22 mouse cellular contexts compared by ENCODE assay signal in the genomic region with DNA sequence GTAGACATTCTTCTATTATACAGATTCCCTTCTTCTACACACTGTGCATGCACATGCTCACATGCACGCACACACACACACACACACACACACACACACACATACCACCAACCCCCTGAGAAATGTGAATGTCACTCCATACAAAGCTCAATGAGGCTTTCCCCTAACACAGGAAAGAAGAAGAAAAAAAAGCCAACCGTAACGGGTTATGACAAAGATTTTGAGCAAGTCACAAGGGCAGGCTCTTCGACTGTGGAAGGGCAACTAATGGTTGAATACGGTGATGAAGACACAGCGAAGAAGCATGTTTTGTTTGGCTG. TPM values are rescaled to one million over a fixed set of nuclear protein-coding genes. Genes with fewer than 3 reads are reported as not detected.
DNase-seq lines count a peak whose midpoint lies in the region; ATAC-seq and TF ChIP-seq lines count a peak whose summit lies in the region.
"Had no signal": no experiment of that assay in that cellular context is flagged by ENCODE, and none has a peak within 500 bp of the region (broad histone marks: within the 10 kb centered on the region; RNA-seq: fewer than 3 reads in every experiment).

No protein-coding gene starts in this region.

- no peak for DNase-seq in forebrain, embryonic 11.5 days (ENCODE audit: low spot score)
- no peak for DNase-seq in hindbrain, postnatal 0 days (ENCODE audit: low spot score)
- peak; percentile 32 for DNase-seq in midbrain, embryonic 14.5 days
- DNase-seq in midbrain, embryonic 10.5 days (ENCODE audit: low spot score), result no peak
- no peak for DNase-seq in cerebellum, adult 11 months
- DNase-seq: adrenal gland, postnatal 10 days; B cell, adult 2 months; cerebellum, adult 11-12 months; cerebellum, adult 9-10 months; cerebellum, postnatal 25 days; gastrocnemius, postnatal 36 days; heart, adult 18-20 months; heart, postnatal 14 days; kidney, adult 2 months had no signal

- no peaks in the 10 kb centered on the region for H3K36me3 ChIP-seq in forebrain, embryonic 12.5 days (replicated peaks)
- H3K36me3 ChIP-seq in forebrain, embryonic 11.5 days (ENCODE audit: control insufficient read depth, insufficient read depth, low read length), result no peaks in the 10 kb centered on the region
- H3K36me3 ChIP-seq in hindbrain, embryonic 15.5 days, result no peaks in the 10 kb centered on the region
- no peaks in the 10 kb centered on the region for H3K36me3 ChIP-seq in hindbrain, postnatal 0 days (ENCODE audit: insufficient read depth, low read length)
- no peaks in the 10 kb centered on the region for H3K36me3 ChIP-seq in midbrain, embryonic 14.5 days (ENCODE audit: control insufficient read depth, insufficient read depth, low read length)
- H3K36me3 ChIP-seq in midbrain, embryonic 10.5 days, result no peaks in the 10 kb centered on the region
- H3K36me3 ChIP-seq: embryonic facial prominence, embryonic 12.5 days; G1E; heart, embryonic 15.5 days had no signal

- H3K27me3 ChIP-seq in forebrain, embryonic 12.5 days, result peaks cover 6% of the 10 kb centered on the region; the same call in 1 of the 2 replicates
- H3K27me3 ChIP-seq in forebrain, embryonic 11.5 days (ENCODE audit: control insufficient read depth, insufficient read depth, low read length), result no peaks in the 10 kb centered on the region
- no peaks in the 10 kb centered on the region for H3K27me3 ChIP-seq in hindbrain, embryonic 15.5 days
- H3K27me3 ChIP-seq in hindbrain, postnatal 0 days (ENCODE audit: insufficient read depth, low read length), result no peaks in the 10 kb centered on the region
- no peaks in the 10 kb centered on the region for H3K27me3 ChIP-seq in midbrain, embryonic 14.5 days (ENCODE audit: control insufficient read depth, insufficient read depth, low read length)
- H3K27me3 ChIP-seq in midbrain, embryonic 10.5 days (ENCODE audit: low read depth, poor library complexity, severe bottlenecking), result no peaks in the 10 kb centered on the region
- H3K27me3 ChIP-seq: embryonic facial prominence, embryonic 12.5 days; heart, embryonic 15.5 days had no signal

- H3K4me2 ChIP-seq in forebrain, embryonic 12.5 days, result no peak overlapping the region
- no peak overlapping the region for H3K4me2 ChIP-seq in forebrain, embryonic 11.5 days (ENCODE audit: low read depth, low read length, severe bottlenecking)
- no peak overlapping the region for H3K4me2 ChIP-seq in hindbrain, embryonic 15.5 days
- H3K4me2 ChIP-seq in hindbrain, postnatal 0 days (ENCODE audit: low read depth, low read length), result no peak overlapping the region
- H3K4me2 ChIP-seq in midbrain, embryonic 14.5 days (ENCODE audit: low read length), result no peak overlapping the region
- H3K4me2 ChIP-seq: embryonic facial prominence, embryonic 12.5 days; heart, embryonic 11.5 days; heart, embryonic 15.5 days had no signal

- peak; percentile 57; the same call in 1 of the 2 replicates for ATAC-seq in forebrain, embryonic 12.5 days (ENCODE audit: low FRiP score)
- no peak for ATAC-seq in forebrain, embryonic 11.5 days (replicated peaks; ENCODE audit: low FRiP score)
- ATAC-seq in hindbrain, embryonic 15.5 days (ENCODE audit: low FRiP score, low read depth), result peak; percentile 38; the same call in 1 of the 2 replicates
- ATAC-seq in hindbrain, postnatal 0 days, result no peak
- no peak for ATAC-seq in midbrain, embryonic 14.5 days (ENCODE audit: low FRiP score, low TSS enrichment)
- ATAC-seq: CD4-positive, CD25-positive, alpha-beta regulatory T cell, adult 4 months; intestine, embryonic 16.5 days had no signal

- peaks cover 35% of the 10 kb centered on the region for H3K4me1 ChIP-seq in forebrain, embryonic 12.5 days
- H3K4me1 ChIP-seq in forebrain, embryonic 11.5 days (replicated peaks; ENCODE audit: control insufficient read depth, insufficient read depth, low read length), result peaks cover 7% of the 10 kb centered on the region; the same call in 1 of the 2 replicates
- no peaks in the 10 kb centered on the region for H3K4me1 ChIP-seq in hindbrain, embryonic 15.5 days (replicated peaks)
- H3K4me1 ChIP-seq in hindbrain, postnatal 0 days (ENCODE audit: insufficient read depth, low read length), result no peaks in the 10 kb centered on the region
- 0 out of 2 replicates have a peak, but pooled peaks cover 3% of the 10 kb centered on the region for H3K4me1 ChIP-seq in midbrain, embryonic 14.5 days (ENCODE audit: control insufficient read depth, insufficient read depth, low read length)
- H3K4me1 ChIP-seq in midbrain, embryonic 10.5 days, result peaks cover 24% of the 10 kb centered on the region; the same call in 1 of the 2 replicates
- H3K4me1 ChIP-seq: heart, embryonic 15.5 days had no signal

- no peaks in the 10 kb centered on the region for H3K9me3 ChIP-seq in forebrain, embryonic 12.5 days
- H3K9me3 ChIP-seq in forebrain, embryonic 11.5 days (ENCODE audit: control insufficient read depth, low read length), result no peaks in the 10 kb centered on the region
- no peaks in the 10 kb centered on the region for H3K9me3 ChIP-seq in hindbrain, embryonic 15.5 days
- H3K9me3 ChIP-seq in hindbrain, postnatal 0 days (ENCODE audit: low read length), result no peaks in the 10 kb centered on the region
- no peaks in the 10 kb centered on the region for H3K9me3 ChIP-seq in midbrain, embryonic 14.5 days (ENCODE audit: control insufficient read depth, low read length)
- H3K9me3 ChIP-seq in midbrain, embryonic 10.5 days (replicated peaks), result no peaks in the 10 kb centered on the region
- H3K9me3 ChIP-seq: embryonic facial prominence, embryonic 12.5 days; G1E; heart, embryonic 15.5 days had no signal

- no peak overlapping the region for H3K4me3 ChIP-seq in forebrain, embryonic 12.5 days (replicated peaks)
- no peak overlapping the region for H3K4me3 ChIP-seq in forebrain, embryonic 11.5 days (ENCODE audit: low read depth, low read length)
- H3K4me3 ChIP-seq in hindbrain, embryonic 15.5 days, result no peak overlapping the region
- no peak overlapping the region for H3K4me3 ChIP-seq in hindbrain, postnatal 0 days (ENCODE audit: low read length)
- no peak overlapping the region for H3K4me3 ChIP-seq in midbrain, embryonic 14.5 days (replicated peaks; ENCODE audit: low read depth, low read length)
- H3K4me3 ChIP-seq in midbrain, embryonic 10.5 days, result no peak overlapping the region
- H3K4me3 ChIP-seq: embryonic facial prominence, embryonic 12.5 days; heart, embryonic 15.5 days had no signal

- H3K9ac ChIP-seq in forebrain, embryonic 12.5 days, result no peak overlapping the region
- H3K9ac ChIP-seq in forebrain, embryonic 11.5 days (ENCODE audit: low read length), result no peak overlapping the region
- H3K9ac ChIP-seq in hindbrain, embryonic 15.5 days, result no peak overlapping the region
- no peak overlapping the region for H3K9ac ChIP-seq in hindbrain, postnatal 0 days (replicated peaks; ENCODE audit: low read length)
- no peak overlapping the region for H3K9ac ChIP-seq in midbrain, embryonic 14.5 days (replicated peaks; ENCODE audit: low read length)
- H3K9ac ChIP-seq: embryonic facial prominence, embryonic 12.5 days; heart, embryonic 15.5 days had no signal

- 74% methylated on average over 6 of the region's 6 CpGs for WGBS in forebrain, embryonic 12.5 days
- WGBS in forebrain, embryonic 11.5 days, result 88% methylated on average over 6 of the region's 6 CpGs
- WGBS in hindbrain, embryonic 15.5 days, result 74% methylated on average over 6 of the region's 6 CpGs
- 74% methylated on average over 6 of the region's 6 CpGs for WGBS in hindbrain, postnatal 0 days
- WGBS in midbrain, embryonic 14.5 days, result 74% methylated on average over 6 of the region's 6 CpGs
- 92% methylated on average over 6 of the region's 6 CpGs for WGBS in midbrain, embryonic 10.5 days

- 0 out of 2 replicates have a peak overlapping the region, but pooled peaks have one; percentile 16 for H3K27ac ChIP-seq in forebrain, embryonic 12.5 days
- H3K27ac ChIP-seq in forebrain, embryonic 11.5 days (ENCODE audit: low read depth, low read length), result no peak overlapping the region
- H3K27ac ChIP-seq in hindbrain, embryonic 15.5 days (replicated peaks), result no peak overlapping the region
- H3K27ac ChIP-seq in hindbrain, postnatal 0 days, result no peak overlapping the region
- H3K27ac ChIP-seq in midbrain, embryonic 14.5 days (replicated peaks; ENCODE audit: low read depth, low read length), result no peak overlapping the region
- H3K27ac ChIP-seq in midbrain, embryonic 10.5 days (replicated peaks), result no peak overlapping the region
- H3K27ac ChIP-seq: embryonic facial prominence, embryonic 12.5 days; heart, embryonic 15.5 days had no signal

- no peak for TF ChIP-seq CTCF in hindbrain, postnatal 0 days (IDR thresholded peaks at IDR 0.05; ENCODE audit: low read depth)

RNA-seq across cellular contexts. Expression of gene Shtn1, which starts 21.3 kb away (rescaled TPM):
- 11.2 and 14.2 TPM in 2 replicates for polyA plus RNA-seq in forebrain, embryonic 12.5 days (2016; fragmentation: Nextera tagmentation; extraction: Ambion mirVana)
- polyA plus RNA-seq in forebrain, embryonic 11.5 days (2014; fragmentation: Nextera tagmentation; extraction: Ambion mirVana), result 6.0 and 6.2 TPM in 2 replicates
- polyA plus RNA-seq in hindbrain, embryonic 15.5 days (2015; fragmentation: Nextera tagmentation; extraction: Ambion mirVana), result 41.4 and 52.8 TPM in 2 replicates
- 38.1 and 49.5 TPM in 2 replicates for total RNA-seq in hindbrain, postnatal 0 days (2014; rRNA removed)
- 45.7 and 48.9 TPM in 2 replicates for polyA plus RNA-seq in hindbrain, postnatal 0 days (2015; fragmentation: Nextera tagmentation; extraction: Ambion mirVana)
- 32.1 and 36.9 TPM in 2 replicates for polyA plus RNA-seq in midbrain, embryonic 14.5 days (2014; fragmentation: Nextera tagmentation; extraction: Ambion mirVana)
- polyA plus RNA-seq in midbrain, embryonic 10.5 days (2016; fragmentation: Nextera tagmentation; extraction: Ambion mirVana), result 0.75 and 1.4 TPM in 2 replicates
- polyA plus RNA-seq: G1E had no signal

Comparison
In these comparisons a context has a peak if more than half of its experiments do, and no peak if none do; other contexts are left out.
1. ATAC-seq: peak in forebrain, embryonic 12.5 days (single experiment) and hindbrain, embryonic 15.5 days (single experiment); none in forebrain, embryonic 11.5 days (single experiment), hindbrain, postnatal 0 days (single experiment) and midbrain, embryonic 14.5 days (single experiment).